Mouse (Mus musculus) kidney, adult 2 months (tissue): ENCODE data around the gene 1810062G17Rik. TPM values are rescaled to one million over a fixed set of nuclear protein-coding genes. Genes with fewer than 3 reads are reported as not detected.
A peak's percentile ranks its signal among the peaks of the same experiment; 100 is the strongest.

Experiments
- DNase-seq: peaks from one replicate; pipeline ENCODE4 v3.0.0; 2021
- H3K27ac ChIP-seq: fragments of 200-500 bp; 2 replicates; pipeline ENCODE4 v1.5.1; 2012; ENCODE audit warnings: low read depth, low read length, control low read depth, inconsistent platforms; ENCODE audit not compliant: insufficient read depth
- H3K27me3 ChIP-seq: fragments of 200-500 bp; replicated peaks from 2 replicates; pipeline ENCODE4 v1.6.1; 2012; ENCODE audit warnings: mild to moderate bottlenecking, moderate library complexity, low read length, inconsistent platforms; ENCODE audit not compliant: control insufficient read depth, insufficient read depth
- H3K36me3 ChIP-seq: fragments of 200-500 bp; 2 replicates; pipeline ENCODE4 v1.6.1; 2012; ENCODE audit warnings: mild to moderate bottlenecking, moderate library complexity, low read length, inconsistent platforms; ENCODE audit not compliant: control insufficient read depth, insufficient read depth
- H3K4me1 ChIP-seq: fragments of 200-500 bp; 2 replicates; pipeline ENCODE4 v1.6.1; 2011; ENCODE audit warnings: low read length; ENCODE audit not compliant: control insufficient read depth, insufficient read depth
- H3K4me3 ChIP-seq: fragments of 200-500 bp; 2 replicates; pipeline ENCODE4 v1.5.1; 2011; ENCODE audit warnings: mild to moderate bottlenecking, low read depth, low read length, control low read depth; ENCODE audit not compliant: insufficient read depth
- CTCF ChIP-seq: fragments of 200-500 bp; conservative IDR thresholded peaks from 2 replicates; pipeline ENCODE4 v1.5.1; 2011; ENCODE audit warnings: low read depth, mild to moderate bottlenecking, control low read depth, low read length, moderate library complexity, mixed read lengths; ENCODE audit not compliant: insufficient read depth, insufficient read length
- POLR2A ChIP-seq: fragments of 200-500 bp; IDR thresholded peaks from one replicate; pipeline ENCODE4 v1.6.1; 2011; ENCODE audit warnings: low read depth, low read length, control low read depth
- WGBS: fragments of 180-500 bp; shearing (Covaris S2); methylation state at CpG from one replicate; pipeline ENCODE4 v1.1.7; 2018; 5-methylcytosine and 5-hydroxymethylcytosine counted together
- polyA plus RNA-seq: library from polyadenylated mRNA; depleted of rRNA; stranded (reverse); fragments of >200 nt; gene quantifications from 2 replicates; pipeline ENCODE4 v1.2.3, GENCODE M21; 2012

1810062G17Rik gene
- polyA plus RNA-seq, 1 experiment, result 0.80 TPM

DNA sequence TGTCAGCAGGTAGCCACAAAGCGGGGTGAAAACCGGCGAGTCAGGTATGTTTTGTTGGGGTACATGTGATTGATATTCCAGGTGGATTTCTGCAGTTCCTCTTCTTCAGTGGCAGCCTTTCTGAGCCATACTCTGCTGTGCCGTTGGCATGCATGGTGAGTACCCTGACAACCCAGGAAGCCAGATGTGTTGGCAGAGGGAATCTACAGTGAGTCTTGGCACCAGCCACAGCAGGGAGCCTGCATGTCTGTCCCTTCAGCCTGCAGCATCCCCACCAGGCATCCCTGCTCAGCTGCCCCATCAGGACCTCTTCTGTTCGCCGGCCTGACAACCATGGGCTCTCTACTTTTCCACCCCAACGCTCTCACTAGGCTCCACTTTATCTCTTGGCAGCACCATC lies 25.8 kb downstream of the 1810062G17Rik start:
- no peaks in the 10 kb centered on the region for H3K27me3 ChIP-seq
- DNase-seq, result no peak
- H3K4me3 ChIP-seq, result no peak overlapping the region
- WGBS, result 67% methylated on average over 7 of the region's 7 CpGs
- no peaks in the 10 kb centered on the region for H3K36me3 ChIP-seq
- no peaks in the 10 kb centered on the region for H3K4me1 ChIP-seq
- no peak overlapping the region for H3K27ac ChIP-seq
- TF ChIP-seq CTCF (no peak), POLR2A (no peak)

DNA sequence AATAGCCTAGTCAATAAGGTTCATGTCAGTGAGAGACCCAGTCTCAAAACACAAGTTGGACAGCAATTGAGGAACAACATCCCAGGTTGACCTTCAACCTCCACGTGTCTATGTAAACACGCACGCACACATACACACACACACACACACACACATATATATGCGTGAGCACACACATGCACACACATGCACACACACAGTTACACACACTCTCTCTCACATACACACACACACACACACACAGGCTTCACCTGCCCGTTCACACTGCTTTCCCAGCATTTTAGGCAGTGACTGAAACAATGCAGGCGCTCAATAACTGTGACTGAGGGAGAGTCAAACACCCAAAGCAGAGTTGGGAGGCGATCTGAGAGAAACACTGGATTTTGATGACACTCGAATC lies 29.6 kb downstream of the 1810062G17Rik start:
- DNase-seq, result no peak
- TF ChIP-seq CTCF (no peak), POLR2A (no peak)
- Histone ChIP-seq H3K27ac (no peak overlapping the region), H3K4me3 (no peak overlapping the region), H3K36me3 (no peaks in the 10 kb centered on the region), H3K4me1 (no peaks in the 10 kb centered on the region), H3K27me3 (no peaks in the 10 kb centered on the region)
- WGBS, result 85% methylated on average over 8 of the region's 8 CpGs

DNA sequence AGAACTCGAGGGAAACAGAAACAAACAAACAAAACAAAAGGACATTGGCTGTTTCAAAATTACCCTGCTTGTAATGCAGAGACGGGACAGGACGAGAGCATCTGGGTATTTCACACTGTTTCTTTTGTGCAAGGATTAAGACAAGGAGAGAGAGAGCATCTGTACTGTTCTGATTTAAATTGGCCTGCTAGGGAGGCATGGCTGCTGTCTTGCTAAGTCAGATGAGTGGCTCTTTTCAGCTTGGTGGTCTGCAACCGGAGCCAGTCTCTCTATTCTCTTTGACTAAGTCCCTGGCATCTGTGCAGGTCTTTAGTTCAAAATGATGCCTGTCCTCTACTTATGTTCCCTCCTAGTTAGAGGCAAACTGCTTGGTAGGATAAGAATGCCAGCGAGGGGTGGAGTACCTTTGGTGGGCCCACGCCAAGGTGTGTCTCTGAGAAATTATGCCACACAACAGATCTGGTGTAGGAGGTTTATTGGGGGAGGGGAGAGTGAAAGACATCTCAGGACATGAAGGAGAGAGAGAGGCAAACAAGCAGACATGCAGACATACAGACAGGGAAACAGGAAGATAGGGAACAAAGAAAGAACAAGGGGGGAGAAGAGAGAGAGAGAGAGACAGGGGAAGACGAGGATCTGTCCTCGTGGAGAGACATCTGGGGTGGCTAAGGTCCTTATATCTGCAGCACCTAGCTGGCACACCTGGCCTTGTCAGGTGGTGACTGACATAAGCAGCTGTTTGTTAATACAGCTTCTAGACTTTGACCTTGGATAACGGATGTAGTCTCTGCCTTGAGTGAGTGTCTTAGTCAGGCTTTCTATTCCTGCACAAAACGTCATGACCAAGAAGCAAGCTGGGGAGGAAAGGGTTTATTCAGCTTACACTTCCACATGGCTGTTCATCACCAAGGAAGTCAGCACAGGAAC lies 30.3 kb downstream of the 1810062G17Rik start:
- Histone ChIP-seq H3K36me3 (no peaks in the 10 kb centered on the region), H3K27ac (no peak overlapping the region), H3K27me3 (no peaks in the 10 kb centered on the region), H3K4me3 (no peak overlapping the region), H3K4me1 (no peaks in the 10 kb centered on the region)
- TF ChIP-seq CTCF, result no peak
- no peak for TF ChIP-seq POLR2A
- DNase-seq, result no peak
- 71% methylated on average over 10 of the region's 10 CpGs for WGBS

DNA sequence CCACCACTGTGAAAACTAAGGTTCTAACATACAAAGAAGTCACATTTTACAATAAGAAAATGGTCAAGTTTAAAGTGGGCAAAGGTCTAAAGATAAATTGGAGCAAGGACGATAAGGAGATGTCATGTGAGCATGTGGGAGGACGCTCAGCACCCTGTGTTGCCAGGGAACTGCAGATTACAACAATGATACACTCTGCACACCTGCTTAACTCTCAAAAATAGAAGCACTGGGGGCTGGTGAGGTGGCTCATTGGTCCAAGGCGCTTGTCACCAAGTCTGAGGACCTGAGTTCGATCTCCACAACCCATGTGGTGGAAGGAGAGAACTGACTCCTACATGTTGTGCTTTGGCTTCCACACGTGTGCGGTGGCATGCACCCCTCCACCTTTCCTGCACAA lies 35.8 kb downstream of the 1810062G17Rik start:
- no peak overlapping the region for H3K27ac ChIP-seq
- H3K4me3 ChIP-seq, result no peak overlapping the region
- no peaks in the 10 kb centered on the region for H3K27me3 ChIP-seq
- TF ChIP-seq CTCF (no peak), POLR2A (no peak)
- H3K4me1 ChIP-seq, result no peaks in the 10 kb centered on the region
- 65% methylated on average over 6 of the region's 6 CpGs for WGBS
- H3K36me3 ChIP-seq, result no peaks in the 10 kb centered on the region
- DNase-seq, result no peak

DNA sequence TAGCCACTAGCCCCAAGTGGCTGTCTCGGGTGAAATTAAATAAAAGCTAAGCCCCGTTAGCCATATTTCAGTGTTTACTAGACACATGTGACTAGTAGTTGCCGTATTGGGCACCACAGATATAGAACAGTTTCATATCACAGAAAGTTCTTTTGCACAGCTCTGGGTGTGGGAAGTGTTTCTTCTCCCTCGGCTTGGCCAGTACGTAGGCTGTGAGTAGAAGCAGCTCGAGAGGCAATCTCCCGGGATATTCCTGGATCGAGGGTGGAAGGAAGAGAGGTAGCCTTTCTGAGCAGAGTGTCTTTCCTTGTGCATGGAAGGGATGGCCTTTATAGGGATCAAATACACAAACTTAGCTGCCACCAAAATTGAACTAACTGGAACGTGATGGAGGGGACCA lies 40.5 kb downstream of the 1810062G17Rik start:
- no peak overlapping the region for H3K4me3 ChIP-seq
- no peak overlapping the region for H3K27ac ChIP-seq
- H3K4me1 ChIP-seq, result no peaks in the 10 kb centered on the region
- no peak for DNase-seq
- 89% methylated on average over 9 of the region's 9 CpGs for WGBS
- no peaks in the 10 kb centered on the region; the same call in 1 of the 2 replicates for H3K27me3 ChIP-seq
- no peaks in the 10 kb centered on the region for H3K36me3 ChIP-seq
- no peak for TF ChIP-seq POLR2A
- no peak for TF ChIP-seq CTCF

DNA sequence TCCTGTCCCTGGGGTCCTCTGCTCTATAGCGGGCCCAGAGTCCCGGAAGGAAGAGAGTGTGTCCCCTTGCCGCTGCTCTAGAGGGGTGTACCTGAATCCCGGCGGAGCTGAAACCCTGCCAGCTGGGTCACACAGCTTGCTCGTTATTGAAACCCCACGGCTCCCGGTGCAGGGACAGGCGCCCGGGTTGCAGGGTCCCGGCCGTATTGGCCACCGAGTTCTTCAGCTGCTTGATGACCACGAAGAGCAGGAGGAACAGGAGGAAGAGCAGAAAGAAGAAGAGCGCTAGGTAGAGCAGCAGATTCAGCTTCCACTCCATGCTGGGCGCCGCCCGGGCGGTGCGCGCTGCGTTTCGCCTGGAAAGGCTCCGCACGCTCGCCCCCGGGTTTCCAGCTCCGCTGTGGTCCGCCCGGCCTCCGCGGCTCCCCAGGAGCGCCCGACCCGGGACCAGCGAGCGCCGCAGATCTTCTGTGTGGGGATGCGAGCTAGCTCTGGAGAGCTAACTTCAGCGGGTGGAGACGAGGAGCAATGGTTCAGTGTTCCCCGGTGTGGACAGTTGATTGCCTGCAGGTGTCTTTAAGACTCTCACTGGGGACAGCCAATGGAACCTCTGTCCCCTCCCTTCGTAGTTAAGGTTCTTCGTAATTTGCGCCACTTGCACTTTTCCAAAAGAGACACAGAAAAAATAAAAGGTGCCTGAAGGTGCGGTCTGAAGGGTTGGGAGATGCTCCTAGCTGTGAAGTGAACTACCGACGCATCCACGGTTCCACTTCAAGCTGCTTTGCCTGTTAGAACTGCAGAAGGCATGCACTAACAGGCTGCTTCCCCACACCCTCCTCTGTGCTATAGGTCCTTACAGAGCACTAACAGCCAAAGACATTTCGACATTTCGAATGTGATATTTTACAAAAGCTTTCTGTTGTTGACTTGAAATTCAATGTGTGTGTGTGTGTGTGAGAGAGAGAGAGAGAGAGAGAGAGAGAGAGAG lies 45.6 kb downstream of the 1810062G17Rik start, which contains the start of gene Gm11549:
TSS of gene Gm11549 (minus strand) at position 741 of the 988 bp plus-strand sequence.
- WGBS, result 1% methylated on average over 51 of the region's 51 CpGs
- Histone ChIP-seq H3K4me3 (peak within 1 kb of the TSS; percentile 29), H3K27ac (no peak within 1 kb of the TSS), H3K4me1 (no peaks in the 10 kb centered on the region), H3K36me3 (no peaks in the 10 kb centered on the region), H3K27me3 (no peaks in the 10 kb centered on the region; the same call in none of the 2 replicates)
- DNase-seq, result no peak
- no peak for TF ChIP-seq POLR2A
- no peak for TF ChIP-seq CTCF
